Mouse (Mus musculus) forebrain, embryonic 11.5 days (tissue): ENCODE measurements around the gene Pxt1. TPM values are rescaled to one million over a fixed set of nuclear protein-coding genes. Genes with fewer than 3 reads are reported as not detected.
A peak's percentile ranks its signal among the peaks of the same experiment; 100 is the strongest.

Experiments used
- ATAC-seq: fragments of 200-750 bp; cut with Nextera tagmentation; replicated peaks from 2 replicates; pipeline ENCODE4 v1.8.0; 2017; ENCODE audit warnings: moderate TSS enrichment; ENCODE audit not compliant: low FRiP score
- DNase-seq: peaks from one replicate; pipeline ENCODE4 v3.0.0-alpha.2; 2017; ENCODE audit warnings: low spot score
- H3K27ac ChIP-seq: fragments of 300-500 bp; sonication (generic); 2 replicates; pipeline ENCODE4 v1.5.1; 2014; ENCODE audit warnings: low read depth, low read length
- H3K27me3 ChIP-seq: fragments of 300-500 bp; sonication (generic); 2 replicates; pipeline ENCODE4 v1.6.1; 2014; ENCODE audit warnings: mild to moderate bottlenecking, low read length, mixed read lengths; ENCODE audit not compliant: control insufficient read depth, insufficient read depth
- H3K36me3 ChIP-seq: fragments of 300-500 bp; sonication (generic); 2 replicates; pipeline ENCODE4 v1.6.1; 2014; ENCODE audit warnings: mild to moderate bottlenecking, low read length, moderate library complexity, mixed read lengths; ENCODE audit not compliant: control insufficient read depth, insufficient read depth
- H3K4me1 ChIP-seq: fragments of 300-500 bp; sonication (generic); replicated peaks from 2 replicates; pipeline ENCODE4 v1.6.1; 2014; ENCODE audit warnings: low read length, mixed read lengths; ENCODE audit not compliant: control insufficient read depth, insufficient read depth
- H3K4me2 ChIP-seq: fragments of 300-500 bp; sonication (generic); 2 replicates; pipeline ENCODE4 v1.6.1; 2014; ENCODE audit warnings: low read depth, mild to moderate bottlenecking, low read length, moderate library complexity, mixed read lengths; ENCODE audit not compliant: severe bottlenecking
- H3K4me3 ChIP-seq: fragments of 300-500 bp; sonication (generic); 2 replicates; pipeline ENCODE4 v1.5.1; 2014; ENCODE audit warnings: low read depth, low read length
- H3K9ac ChIP-seq: fragments of 300-500 bp; sonication (generic); 2 replicates; pipeline ENCODE4 v1.6.1; 2014; ENCODE audit warnings: low read length
- H3K9me3 ChIP-seq: fragments of 300-500 bp; sonication (generic); 2 replicates; pipeline ENCODE4 v1.6.1; 2016; ENCODE audit warnings: low read length, mixed read lengths; ENCODE audit not compliant: control insufficient read depth
- WGBS: fragments of 180-500 bp; shearing (Covaris S2); extraction: QIAGEN DNeasy Blood & Tissue Kit; methylation state at CpG from one replicate; pipeline ENCODE4 v1.1.7; 2014; 5-methylcytosine and 5-hydroxymethylcytosine counted together
- polyA plus RNA-seq: library from polyadenylated mRNA; unstranded; fragments of >200 nt; fragmentation: Nextera tagmentation; extraction: Ambion mirVana; gene quantifications from 2 replicates; pipeline ENCODE4 v1.2.1, GENCODE M21; 2014

The Pxt1 gene
- polyA plus RNA-seq, 1 experiment from 2014 or later = 0.28 TPM

- DNase-seq = no peak
- Histone ChIP-seq H3K36me3 (no peaks in the 10 kb centered on the region), H3K9me3 (no peaks in the 10 kb centered on the region), H3K4me3 (no peak overlapping the region), H3K4me1 (no peaks in the 10 kb centered on the region), H3K27me3 (no peaks in the 10 kb centered on the region), H3K9ac (no peak overlapping the region), H3K4me2 (no peak overlapping the region), H3K27ac (no peak overlapping the region)
- ATAC-seq = no peak
- 91% methylated on average over 25 of the region's 25 CpGs for WGBS
These were observed 2.7 kb downstream of the Pxt1 start for GRCm38 (mm10) chr17:28940776-28941555.

DNA sequence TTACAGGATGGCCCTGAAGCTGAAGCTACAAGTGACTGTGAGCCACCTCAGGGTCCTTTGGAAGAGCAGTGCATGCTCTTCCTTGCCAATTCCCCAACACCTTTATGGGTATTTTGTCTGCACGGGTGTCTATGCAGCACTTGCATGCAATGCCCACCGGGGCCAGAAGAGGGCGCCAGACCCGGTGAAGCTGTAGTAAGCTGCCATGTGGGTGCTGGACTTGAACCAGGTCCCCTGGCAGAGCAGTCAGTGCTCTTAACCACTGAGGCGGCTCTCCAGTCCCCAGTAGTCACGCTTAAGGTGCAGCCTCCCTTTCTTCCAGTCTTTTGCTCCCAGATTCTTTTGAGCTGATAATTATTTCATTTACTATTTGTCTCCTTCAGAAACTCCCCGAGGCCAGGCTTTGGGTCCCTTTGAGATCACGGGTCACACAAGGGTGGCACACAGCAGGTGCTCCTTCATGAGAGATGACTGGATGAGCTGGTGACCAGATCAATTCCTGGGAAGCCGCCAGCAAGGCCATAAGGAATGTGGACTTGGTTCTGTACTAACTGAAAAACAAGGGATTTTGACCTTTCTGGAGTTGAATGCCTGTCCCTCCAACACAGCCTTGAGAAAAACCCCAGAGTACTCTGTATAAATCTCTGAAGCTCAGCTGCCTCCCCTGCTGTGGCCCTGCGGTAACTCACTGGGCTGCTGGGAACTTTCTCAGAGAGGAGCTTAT, 6.9 kb downstream of the Pxt1 start:
- Histone ChIP-seq H3K9ac (no peak overlapping the region), H3K27ac (no peak overlapping the region), H3K4me3 (no peak overlapping the region), H3K9me3 (no peaks in the 10 kb centered on the region), H3K4me2 (no peak overlapping the region), H3K4me1 (no peaks in the 10 kb centered on the region), H3K36me3 (no peaks in the 10 kb centered on the region), H3K27me3 (no peaks in the 10 kb centered on the region)
- DNase-seq = peak; percentile 69
- ATAC-seq = no peak
- 77% methylated on average over 10 of the region's 10 CpGs for WGBS

DNA sequence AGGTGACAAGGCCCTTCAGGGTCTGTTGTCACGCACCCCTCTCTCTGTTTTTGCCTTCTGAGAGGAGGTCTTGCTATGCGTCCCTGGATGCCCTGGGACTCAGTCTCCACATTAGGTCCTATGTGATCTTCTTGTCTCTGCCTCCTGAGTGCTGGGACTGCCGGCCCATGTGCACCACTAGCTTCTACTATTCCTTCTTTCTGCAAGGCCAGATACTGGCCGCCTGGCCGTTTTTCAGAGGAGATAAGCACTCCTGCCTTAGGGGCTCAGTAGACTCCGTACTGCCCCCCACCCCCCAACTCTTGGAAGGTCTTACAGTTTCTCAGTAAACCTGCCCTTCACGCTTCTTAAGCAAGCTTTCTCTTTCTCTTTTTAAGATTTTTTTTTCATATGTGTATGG, 7.5 kb downstream of the Pxt1 start:
- no peak overlapping the region for H3K4me3 ChIP-seq
- no peaks in the 10 kb centered on the region for H3K36me3 ChIP-seq
- DNase-seq = no peak
- no peaks in the 10 kb centered on the region for H3K9me3 ChIP-seq
- H3K9ac ChIP-seq = no peak overlapping the region
- no peak overlapping the region for H3K4me2 ChIP-seq
- no peak overlapping the region for H3K27ac ChIP-seq
- no peak for ATAC-seq
- 87% methylated on average over 7 of the region's 7 CpGs for WGBS
- no peaks in the 10 kb centered on the region for H3K27me3 ChIP-seq
- no peaks in the 10 kb centered on the region for H3K4me1 ChIP-seq

GRCm38 (mm10) chr17:28934120-28934916, 9.3 kb downstream of the Pxt1 start:
- H3K36me3 ChIP-seq = no peaks in the 10 kb centered on the region
- no peak for ATAC-seq
- 0 out of 2 replicates have a peak, but pooled peaks cover 5% of the 10 kb centered on the region for H3K4me1 ChIP-seq
- H3K4me2 ChIP-seq = no peak overlapping the region
- DNase-seq = no peak
- no peak overlapping the region for H3K27ac ChIP-seq
- H3K9ac ChIP-seq = no peak overlapping the region
- H3K4me3 ChIP-seq = no peak overlapping the region
- 78% methylated on average over 19 of the region's 19 CpGs for WGBS
- no peaks in the 10 kb centered on the region for H3K27me3 ChIP-seq
- no peaks in the 10 kb centered on the region for H3K9me3 ChIP-seq

- DNase-seq (no peak), ATAC-seq (no peak)
- no peak overlapping the region for H3K9ac ChIP-seq
- no peak overlapping the region for H3K27ac ChIP-seq
- 82% methylated on average over 4 of the region's 4 CpGs for WGBS
- no peaks in the 10 kb centered on the region for H3K36me3 ChIP-seq
- no peak overlapping the region for H3K4me3 ChIP-seq
- 0 out of 2 replicates have a peak, but pooled peaks cover 5% of the 10 kb centered on the region for H3K4me1 ChIP-seq
- no peaks in the 10 kb centered on the region for H3K9me3 ChIP-seq
- no peaks in the 10 kb centered on the region for H3K27me3 ChIP-seq
- H3K4me2 ChIP-seq = no peak overlapping the region
These were observed 11.4 kb downstream of the Pxt1 start for GRCm38 (mm10) chr17:28932274-28932673.

DNA sequence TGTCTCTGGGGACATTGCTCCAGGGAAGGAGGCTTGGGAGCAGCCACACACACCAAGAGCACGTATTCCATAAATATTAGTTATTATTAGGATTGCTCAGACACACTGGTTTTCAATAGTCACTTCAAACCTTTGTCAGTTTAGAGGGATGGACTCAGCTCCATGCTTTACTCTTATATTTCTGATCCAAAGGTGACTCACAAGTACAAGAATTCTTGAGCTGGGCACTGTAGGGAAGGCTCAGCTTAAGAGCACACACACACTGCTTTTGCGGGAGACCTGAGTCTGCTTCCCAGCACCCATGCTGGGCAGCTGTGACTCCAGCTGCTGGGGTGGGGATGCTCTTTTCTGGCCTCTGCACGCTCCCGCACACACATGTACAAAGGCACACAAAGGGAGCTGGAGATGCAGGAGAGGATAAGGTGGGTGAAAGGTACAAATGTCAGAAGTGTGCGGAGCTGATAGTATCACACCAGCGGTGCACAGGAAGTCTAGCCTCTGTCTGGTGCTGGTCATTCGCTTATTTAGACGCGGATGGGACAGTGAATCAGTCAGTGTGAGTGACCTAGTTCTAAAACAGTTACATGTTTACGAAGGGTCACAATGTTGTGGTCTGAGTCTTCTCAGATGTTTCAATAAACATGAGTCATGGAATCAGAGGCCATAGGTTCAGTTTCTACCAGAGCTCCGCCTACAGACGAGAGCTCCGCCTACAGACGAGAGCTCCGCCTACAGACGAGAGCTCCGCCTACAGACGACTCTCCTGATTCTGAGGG, 12.0 kb downstream of the Pxt1 start:
- H3K36me3 ChIP-seq = no peaks in the 10 kb centered on the region
- ATAC-seq (no peak), DNase-seq (no peak)
- 0 out of 2 replicates have a peak, but pooled peaks cover 5% of the 10 kb centered on the region for H3K4me1 ChIP-seq
- H3K9me3 ChIP-seq = no peaks in the 10 kb centered on the region
- H3K9ac ChIP-seq = no peak overlapping the region
- no peak overlapping the region for H3K27ac ChIP-seq
- H3K4me2 ChIP-seq = no peak overlapping the region
- H3K27me3 ChIP-seq = no peaks in the 10 kb centered on the region
- 89% methylated on average over 18 of the region's 18 CpGs for WGBS
- H3K4me3 ChIP-seq = no peak overlapping the region

- H3K27ac ChIP-seq = peak overlapping the region; percentile 63; the same call in 1 of the 2 replicates
- no peaks in the 10 kb centered on the region for H3K9me3 ChIP-seq
- no peak overlapping the region for H3K4me2 ChIP-seq
- 0 out of 2 replicates have a peak, but pooled peaks cover 5% of the 10 kb centered on the region for H3K4me1 ChIP-seq
- ATAC-seq (no peak), DNase-seq (peak; percentile 69)
- 39% methylated on average over 14 of the region's 14 CpGs for WGBS
- H3K27me3 ChIP-seq = no peaks in the 10 kb centered on the region
- no peak overlapping the region for H3K4me3 ChIP-seq
- H3K9ac ChIP-seq = peak overlapping the region; percentile 29
- no peaks in the 10 kb centered on the region for H3K36me3 ChIP-seq
These were observed 13.1 kb downstream of the Pxt1 start for GRCm38 (mm10) chr17:28930392-28931074.
